Mouse (Mus musculus): ENCODE data around the gene Samd5.

Gene Samd5

GRCm38 (mm10) chr10:9674561-9675521 lies at the start of gene Samd5:
Gene Samd5 (minus strand): TSS chr10:9675208.
- DNase-seq (ENCODE audit: low spot score): peak; percentile 66

- no peak for DNase-seq (ENCODE audit: low spot score)
Observed at GRCm38 (mm10) chr10:9722519-9723303, 47.7 kb upstream of the Samd5 start.

GRCm38 (mm10) chr10:9720027-9720426 lies 45.0 kb upstream of the Samd5 start:
- no peak for DNase-seq (ENCODE audit: low spot score)

GRCm38 (mm10) chr10:9718086-9718485 lies 43.1 kb upstream of the Samd5 start:
- DNase-seq (ENCODE audit: low spot score): no peak

GRCm38 (mm10) chr10:9704956-9705355 lies 29.9 kb upstream of the Samd5 start:
- DNase-seq (ENCODE audit: low spot score): no peak

GRCm38 (mm10) chr10:9699071-9699761 lies 24.2 kb upstream of the Samd5 start:
- DNase-seq (ENCODE audit: low spot score): no peak

- DNase-seq (ENCODE audit: low spot score): no peak
Observed at GRCm38 (mm10) chr10:9698141-9698540, 23.1 kb upstream of the Samd5 start.

- DNase-seq (ENCODE audit: low spot score): peak; percentile 51
Observed at GRCm38 (mm10) chr10:9696543-9697141, 21.6 kb upstream of the Samd5 start.

GRCm38 (mm10) chr10:9693990-9694699 lies 19.1 kb upstream of the Samd5 start:
- DNase-seq (ENCODE audit: low spot score): no peak

GRCm38 (mm10) chr10:9680928-9681327 lies 5.9 kb upstream of the Samd5 start:
- no peak for DNase-seq (ENCODE audit: low spot score)

- DNase-seq (ENCODE audit: low spot score): peak; percentile 57
Observed at GRCm38 (mm10) chr10:9679911-9680310, 4.9 kb upstream of the Samd5 start.

GRCm38 (mm10) chr10:9678071-9678470 lies 3.1 kb upstream of the Samd5 start:
- DNase-seq (ENCODE audit: low spot score): peak; percentile 9

- peak; percentile 90 for DNase-seq (ENCODE audit: low spot score)
Observed at GRCm38 (mm10) chr10:9676886-9677285, 1.9 kb upstream of the Samd5 start.

- peak; percentile 26 for DNase-seq (ENCODE audit: low spot score)
Observed at GRCm38 (mm10) chr10:9676418-9676786, 1.4 kb upstream of the Samd5 start.

- DNase-seq (ENCODE audit: low spot score): no peak
Observed at GRCm38 (mm10) chr10:9675550-9676417, 776 bp upstream of the Samd5 start.

GRCm38 (mm10) chr10:9673276-9673675 lies 1.7 kb downstream of the Samd5 start:
- DNase-seq (ENCODE audit: low spot score): no peak

GRCm38 (mm10) chr10:9672751-9673150 lies 2.3 kb downstream of the Samd5 start:
- DNase-seq (ENCODE audit: low spot score): no peak

GRCm38 (mm10) chr10:9670351-9670750 lies 4.7 kb downstream of the Samd5 start:
- DNase-seq (ENCODE audit: low spot score): no peak

- DNase-seq (ENCODE audit: low spot score): no peak
Observed at GRCm38 (mm10) chr10:9668791-9669190, 6.2 kb downstream of the Samd5 start.

- DNase-seq (ENCODE audit: low spot score): no peak
Observed at GRCm38 (mm10) chr10:9652946-9653345, 22.1 kb downstream of the Samd5 start.
